Mouse (Mus musculus) lung, embryonic 14.5 days (tissue): ENCODE data around the gene Fam166a. TPM values are rescaled to one million over a fixed set of nuclear protein-coding genes. Genes with fewer than 3 reads are reported as not detected.

Experiments used
- ATAC-seq: fragments of 200-750 bp; cut with Nextera tagmentation; 2 replicates; pipeline ENCODE4 v1.8.0; 2017; ENCODE audit warnings: mild to moderate bottlenecking, moderate TSS enrichment, moderate library complexity; ENCODE audit not compliant: insufficient read depth
- DNase-seq: peaks from one replicate; pipeline ENCODE4 v3.0.0-alpha.2; 2015
- H3K27ac ChIP-seq: fragments of 300-500 bp; sonication (generic); 2 replicates; pipeline ENCODE4 v1.5.1; 2014; ENCODE audit warnings: low read depth, mild to moderate bottlenecking, moderate library complexity
- H3K27me3 ChIP-seq: fragments of 300-500 bp; sonication (generic); 2 replicates; pipeline ENCODE4 v1.6.1; 2014; ENCODE audit warnings: low read length, control low read depth; ENCODE audit not compliant: insufficient read depth
- H3K36me3 ChIP-seq: fragments of 300-500 bp; sonication (generic); 2 replicates; pipeline ENCODE4 v1.6.1; 2014; ENCODE audit warnings: control low read depth; ENCODE audit not compliant: insufficient read depth
- H3K4me1 ChIP-seq: fragments of 300-500 bp; sonication (generic); 2 replicates; pipeline ENCODE4 v1.6.1; 2014; ENCODE audit warnings: antibody characterized with exemption, control low read depth; ENCODE audit not compliant: insufficient read depth
- H3K4me2 ChIP-seq: fragments of 300-500 bp; sonication (generic); 2 replicates; pipeline ENCODE4 v1.6.1; 2014; ENCODE audit warnings: mild to moderate bottlenecking
- H3K4me3 ChIP-seq: fragments of 300-500 bp; sonication (generic); 2 replicates; pipeline ENCODE4 v1.5.1; 2014; ENCODE audit warnings: low read depth, low read length
- H3K9ac ChIP-seq: fragments of 300-500 bp; sonication (generic); 2 replicates; pipeline ENCODE4 v1.6.1; 2014
- H3K9me3 ChIP-seq: fragments of 300-500 bp; sonication (generic); 2 replicates; pipeline ENCODE4 v1.6.1; 2016; ENCODE audit warnings: low read depth, low read length, control low read depth
- CTCF ChIP-seq: IDR thresholded peaks from 2 replicates; pipeline ENCODE4 v1.5.1; 2016; ENCODE audit warnings: antibody characterized with exemption, low read depth
- WGBS: fragments of 180-500 bp; shearing (Covaris S2); extraction: QIAGEN DNeasy Blood & Tissue Kit; methylation state at CpG from one replicate; pipeline ENCODE4 v1.1.7; 2014; 5-methylcytosine and 5-hydroxymethylcytosine counted together
- polyA plus RNA-seq: library from polyadenylated mRNA; unstranded; fragments of >200 nt; fragmentation: Nextera tagmentation; extraction: Ambion mirVana; gene quantifications from 2 replicates; pipeline ENCODE4 v1.2.1, GENCODE M21; 2014

The Fam166a gene
- polyA plus RNA-seq, 1 experiment from 2014 or later, result 0.47 TPM

GRCm38 (mm10) chr2:25184496-25184895 lies 34.0 kb upstream of the Fam166a start:
- WGBS, result 92% methylated on average over 7 of the region's 7 CpGs
- no peak for TF ChIP-seq CTCF
- Histone ChIP-seq H3K36me3 (no peaks in the 10 kb centered on the region), H3K27me3 (peaks cover 52% of the 10 kb centered on the region), H3K4me1 (no peaks in the 10 kb centered on the region; the same call in 1 of the 2 replicates), H3K9ac (no peak overlapping the region), H3K27ac (no peak overlapping the region), H3K4me3 (no peak overlapping the region), H3K4me2 (no peak overlapping the region), H3K9me3 (no peaks in the 10 kb centered on the region)
- DNase-seq (no peak), ATAC-seq (no peak)

GRCm38 (mm10) chr2:25185625-25186574 lies 32.6 kb upstream of the Fam166a start:
- WGBS, result under 1% methylated on average over 63 of the region's 64 CpGs
- Histone ChIP-seq H3K36me3 (no peaks in the 10 kb centered on the region), H3K4me3 (peak overlapping the region; percentile 43), H3K4me1 (no peaks in the 10 kb centered on the region; the same call in 1 of the 2 replicates), H3K27me3 (peaks cover 40% of the 10 kb centered on the region), H3K9me3 (no peaks in the 10 kb centered on the region), H3K27ac (peak overlapping the region; percentile 71), H3K9ac (peak overlapping the region; percentile 55), H3K4me2 (peak overlapping the region; percentile 75)
- ATAC-seq (peak; percentile 70), DNase-seq (peak; percentile 75)
- TF ChIP-seq CTCF, result peak; percentile 84

GRCm38 (mm10) chr2:25186575-25186930 lies 32.0 kb upstream of the Fam166a start:
- no peak overlapping the region; the same call in 1 of the 2 replicates for H3K27ac ChIP-seq
- H3K27me3 ChIP-seq, result peaks cover 34% of the 10 kb centered on the region
- H3K4me1 ChIP-seq, result no peaks in the 10 kb centered on the region; the same call in 1 of the 2 replicates
- TF ChIP-seq CTCF, result no peak
- H3K4me2 ChIP-seq, result peak overlapping the region; percentile 75
- no peaks in the 10 kb centered on the region for H3K9me3 ChIP-seq
- H3K9ac ChIP-seq, result peak overlapping the region; percentile 55; the same call in 1 of the 2 replicates
- ATAC-seq, result no peak
- no peaks in the 10 kb centered on the region for H3K36me3 ChIP-seq
- WGBS, result 31% methylated on average over 5 of the region's 5 CpGs
- peak overlapping the region; percentile 43 for H3K4me3 ChIP-seq
- DNase-seq, result no peak

GRCm38 (mm10) chr2:25187841-25188240 lies 30.7 kb upstream of the Fam166a start:
- no peaks in the 10 kb centered on the region for H3K36me3 ChIP-seq
- WGBS, result 78% methylated on average over 6 of the region's 6 CpGs
- H3K9me3 ChIP-seq, result no peaks in the 10 kb centered on the region
- H3K4me1 ChIP-seq, result no peaks in the 10 kb centered on the region; the same call in 1 of the 2 replicates
- TF ChIP-seq CTCF, result no peak
- no peak overlapping the region for H3K4me3 ChIP-seq
- DNase-seq (no peak), ATAC-seq (no peak)
- no peak overlapping the region for H3K4me2 ChIP-seq
- no peak overlapping the region for H3K27ac ChIP-seq
- peaks cover 26% of the 10 kb centered on the region; the same call in 1 of the 2 replicates for H3K27me3 ChIP-seq
- no peak overlapping the region for H3K9ac ChIP-seq

GRCm38 (mm10) chr2:25193330-25193770 lies 25.2 kb upstream of the Fam166a start:
- peak overlapping the region; percentile 63 for H3K4me2 ChIP-seq
- no peaks in the 10 kb centered on the region for H3K9me3 ChIP-seq
- peak; percentile 98 for TF ChIP-seq CTCF
- peak; percentile 95 for DNase-seq
- peaks cover 10% of the 10 kb centered on the region; the same call in 1 of the 2 replicates for H3K36me3 ChIP-seq
- 1% methylated on average over 6 of the region's 6 CpGs for WGBS
- ATAC-seq, result peak; percentile 68; the same call in 1 of the 2 replicates
- H3K4me3 ChIP-seq, result no peak overlapping the region
- H3K4me1 ChIP-seq, result peaks cover 8% of the 10 kb centered on the region
- no peak overlapping the region for H3K27ac ChIP-seq
- H3K9ac ChIP-seq, result no peak overlapping the region
- peaks cover 17% of the 10 kb centered on the region for H3K27me3 ChIP-seq

- DNase-seq, result no peak
- no peak for TF ChIP-seq CTCF
- Histone ChIP-seq H3K27me3 (peaks cover 17% of the 10 kb centered on the region), H3K36me3 (peaks cover 14% of the 10 kb centered on the region), H3K9ac (no peak overlapping the region), H3K4me1 (peaks cover 8% of the 10 kb centered on the region), H3K27ac (no peak overlapping the region), H3K4me2 (peak overlapping the region; percentile 63; the same call in 1 of the 2 replicates), H3K4me3 (no peak overlapping the region), H3K9me3 (no peaks in the 10 kb centered on the region)
- ATAC-seq, result no peak
- WGBS, result 74% methylated on average over 5 of the region's 5 CpGs
Measured at GRCm38 (mm10) chr2:25194006-25194405, 24.5 kb upstream of the Fam166a start.
